Mouse (Mus musculus): ENCODE data around the gene Hnmt.
"Not testable (repeated sequence)": the region's sequence is repeated elsewhere in the genome, so short reads cannot be mapped to it uniquely, and the experiment has no call there.

Gene Hnmt

DNA sequence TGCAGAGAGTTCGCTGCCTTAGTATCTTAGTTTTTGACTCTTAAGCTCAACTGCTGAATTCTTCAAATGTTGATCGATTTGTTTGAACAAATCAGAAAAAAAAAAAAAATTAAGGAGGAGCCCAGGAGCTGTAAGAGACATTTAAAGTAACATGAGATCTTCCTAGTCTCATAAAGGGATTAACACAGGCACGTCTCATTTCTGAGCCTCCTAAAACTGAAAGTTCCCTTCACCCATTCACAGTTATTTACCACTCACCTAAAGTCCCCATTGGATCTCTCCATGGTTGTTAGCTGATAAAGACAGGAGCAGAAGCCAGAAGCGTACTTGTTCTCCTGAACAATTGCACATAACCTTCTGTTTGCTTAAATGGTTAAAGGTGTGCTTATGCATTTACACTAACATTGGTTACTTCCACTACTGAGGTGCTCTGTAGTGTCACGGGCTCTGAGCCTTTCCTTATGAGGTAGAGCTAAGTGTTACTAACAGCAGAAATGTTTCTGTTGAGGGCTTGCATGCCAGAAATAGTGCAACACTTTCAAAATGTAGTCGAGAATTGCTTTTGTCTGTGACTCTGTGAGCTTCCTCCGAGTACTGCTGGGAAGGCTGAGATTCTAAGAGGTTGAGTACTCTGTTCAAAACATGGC is at the start of gene Hnmt:
Hnmt (minus strand) TSS at position 51 of the 647 bp plus-strand sequence.
- DNase-seq (ENCODE audit: low read depth, low spot score): no peak

DNA sequence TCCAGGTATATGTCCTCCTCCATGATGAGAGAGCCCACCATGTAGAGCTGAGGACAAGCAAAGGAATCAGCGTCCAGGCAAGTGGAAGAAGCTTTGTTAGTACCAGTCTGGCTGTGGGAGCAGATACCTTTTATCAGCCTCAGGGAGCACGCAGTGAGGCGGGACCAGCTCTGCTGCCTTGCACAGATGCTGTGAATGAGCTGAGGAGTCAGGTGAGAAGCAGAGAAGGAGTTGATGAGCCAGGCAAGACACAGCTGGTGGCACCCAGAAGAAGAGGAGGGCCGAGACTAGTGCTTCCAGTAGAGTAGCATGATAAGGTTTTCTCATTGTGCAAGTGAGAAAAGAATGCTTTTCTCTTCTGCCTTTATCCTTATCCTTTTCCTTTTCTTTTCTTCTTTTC is 47.3 kb upstream of the Hnmt start, which contains the start of gene Tbpl2:
Tbpl2 (minus strand) TSS at position 101 of the 400 bp plus-strand sequence.
- DNase-seq (ENCODE audit: low read depth, low spot score): no peak

DNA sequence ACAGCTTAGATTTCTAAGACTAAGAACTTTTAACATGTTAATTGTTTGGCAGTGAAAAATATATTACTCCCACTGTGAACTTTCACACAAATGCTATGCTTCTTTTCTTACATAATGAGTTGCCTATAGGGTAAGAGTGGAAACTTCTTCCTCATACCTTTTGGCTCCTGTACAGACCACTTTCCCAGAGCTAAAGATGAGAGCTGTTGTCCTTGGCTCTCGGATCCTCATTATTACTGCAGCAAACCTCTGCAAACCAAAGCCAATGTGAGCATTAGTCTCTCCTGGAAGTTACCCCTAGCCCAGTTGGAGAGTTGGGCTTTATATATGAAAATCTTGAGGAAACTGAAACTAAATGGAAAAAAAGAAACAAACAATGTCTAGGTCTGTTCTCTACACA is 41.7 kb upstream of the Hnmt start:
- DNase-seq (ENCODE audit: low read depth, low spot score): no peak

DNA sequence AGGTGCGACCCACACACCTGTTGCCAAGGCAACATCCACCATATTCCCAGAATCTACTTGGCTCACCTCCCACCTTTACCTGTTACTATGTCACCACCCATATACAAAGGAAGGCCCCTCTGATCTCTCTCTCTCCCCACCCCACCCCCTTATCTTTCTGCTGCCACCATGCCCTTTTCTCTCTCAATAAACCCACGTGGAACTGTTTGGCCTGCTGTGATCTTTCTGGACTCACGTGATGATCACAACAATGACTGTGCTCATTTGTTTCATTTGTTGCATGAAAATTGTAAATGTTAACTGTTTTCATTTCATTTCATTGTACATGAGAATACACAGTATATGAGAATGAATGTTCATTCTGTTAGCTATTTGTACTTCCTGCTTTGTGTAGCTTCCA is 1.3 kb upstream of the Hnmt start:
- DNase-seq (ENCODE audit: low read depth, low spot score): no peak

DNA sequence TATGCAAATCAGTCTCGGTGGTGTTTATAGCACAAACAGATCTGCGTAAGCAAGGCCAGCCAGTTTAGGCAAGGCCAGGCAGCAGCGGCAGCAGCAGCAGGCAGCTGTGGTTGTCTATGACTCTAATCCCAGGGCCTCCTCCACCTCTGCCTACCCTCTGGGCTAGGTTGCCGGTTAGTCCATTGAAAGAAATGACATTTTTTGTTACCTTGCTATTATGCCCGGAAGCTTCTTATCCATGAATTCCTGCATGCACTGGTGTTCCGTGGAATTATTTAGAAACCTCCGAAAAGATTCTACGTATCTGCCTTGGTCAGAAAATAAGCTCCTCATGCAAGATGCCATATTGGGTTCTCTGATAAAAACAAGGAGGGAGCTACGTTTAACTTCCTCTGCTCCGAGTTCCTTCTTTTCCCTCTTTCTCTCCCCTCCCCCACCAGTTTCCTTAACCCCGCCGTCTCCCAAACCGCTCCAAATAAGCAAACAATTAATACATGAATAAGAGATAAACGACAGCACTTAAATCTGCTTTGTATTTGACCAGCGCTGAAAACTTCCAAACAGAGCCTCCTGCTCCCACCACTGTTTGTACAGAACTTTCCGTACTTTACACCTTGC is 605 bp downstream of the Hnmt start:
- DNase-seq (ENCODE audit: low read depth, low spot score): peak; percentile 1

DNA sequence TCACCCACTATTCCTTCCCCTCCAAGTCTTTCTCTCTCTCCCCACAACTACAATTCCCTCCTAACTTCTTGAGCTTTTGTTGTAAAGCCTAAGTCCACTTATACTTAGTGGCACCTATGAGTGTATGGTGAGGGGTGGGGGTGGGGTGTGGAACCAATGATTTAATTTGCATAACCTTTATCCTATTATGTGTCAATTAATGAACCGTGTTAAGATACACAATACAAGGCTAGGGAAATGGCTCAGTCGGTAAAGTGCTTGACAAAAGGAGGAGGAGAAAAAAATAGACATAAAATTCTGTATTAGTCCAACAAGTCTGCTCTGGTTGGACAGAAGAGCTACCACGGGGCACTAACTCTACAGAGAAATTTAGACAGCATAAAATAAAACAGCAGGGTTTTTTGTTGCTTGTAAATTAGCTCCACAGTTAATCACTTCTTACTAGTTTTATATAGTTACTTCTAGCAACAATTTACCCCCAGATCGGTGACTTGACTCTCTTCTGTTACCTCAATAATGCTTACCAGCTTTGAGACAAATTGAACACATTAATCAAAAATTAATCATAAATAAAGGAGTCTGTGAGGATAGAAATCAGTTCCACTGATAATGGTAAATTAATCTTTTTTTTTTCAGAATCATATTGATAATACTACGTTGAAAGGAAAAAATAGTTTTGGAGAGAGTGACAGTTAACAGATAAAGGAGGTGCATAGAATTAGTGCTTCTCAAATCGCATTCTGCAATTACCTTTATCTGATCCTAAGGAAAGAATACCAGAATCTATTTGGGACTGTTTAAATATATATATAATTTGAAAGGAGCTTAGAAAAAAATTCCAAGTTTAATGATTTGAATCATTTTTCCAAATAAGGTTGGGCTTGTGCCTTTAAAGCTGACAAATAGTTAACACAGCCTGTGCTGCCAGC is 1.4 kb downstream of the Hnmt start:
- DNase-seq (ENCODE audit: low read depth, low spot score): no peak

DNA sequence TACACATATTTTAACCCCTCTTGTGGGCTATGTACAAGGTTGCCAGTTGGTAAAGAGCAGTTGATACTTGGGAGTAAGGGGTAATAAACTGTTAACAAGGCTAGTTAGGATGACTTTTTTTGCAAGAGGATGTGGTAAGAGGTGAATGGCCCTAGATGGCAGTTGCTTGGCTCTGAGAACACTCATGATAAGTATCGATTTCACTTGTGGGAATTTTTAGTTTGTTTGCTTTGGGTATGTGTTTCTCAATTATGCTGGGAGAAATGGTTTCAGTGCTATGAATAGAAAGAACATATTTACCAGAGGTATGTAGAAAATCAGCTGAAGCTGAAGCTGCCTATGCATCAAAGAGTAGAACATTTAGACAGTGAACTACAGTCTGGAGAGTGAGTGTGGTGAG is 6.3 kb downstream of the Hnmt start:
- DNase-seq (ENCODE audit: low read depth, low spot score): no peak

DNA sequence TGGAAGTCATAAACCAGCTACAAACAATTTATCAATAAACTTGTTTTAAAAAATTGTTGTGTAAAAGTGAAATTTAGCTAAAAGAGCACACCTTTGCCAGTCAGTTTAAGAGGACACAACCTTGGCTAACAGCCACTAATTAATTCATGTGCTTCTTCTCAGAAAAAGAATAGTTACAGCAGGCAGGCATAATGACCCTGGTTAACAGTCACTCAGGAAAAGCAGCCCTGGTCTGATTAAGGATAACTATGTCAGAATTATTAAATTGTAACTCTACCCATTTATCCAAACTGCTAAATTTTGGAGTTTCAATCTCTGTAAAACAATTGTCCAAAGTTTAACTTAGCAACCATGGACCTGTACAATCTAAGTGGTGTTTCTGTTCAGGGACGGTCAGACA is 8.7 kb downstream of the Hnmt start:
- DNase-seq (ENCODE audit: low read depth, low spot score): no peak

DNA sequence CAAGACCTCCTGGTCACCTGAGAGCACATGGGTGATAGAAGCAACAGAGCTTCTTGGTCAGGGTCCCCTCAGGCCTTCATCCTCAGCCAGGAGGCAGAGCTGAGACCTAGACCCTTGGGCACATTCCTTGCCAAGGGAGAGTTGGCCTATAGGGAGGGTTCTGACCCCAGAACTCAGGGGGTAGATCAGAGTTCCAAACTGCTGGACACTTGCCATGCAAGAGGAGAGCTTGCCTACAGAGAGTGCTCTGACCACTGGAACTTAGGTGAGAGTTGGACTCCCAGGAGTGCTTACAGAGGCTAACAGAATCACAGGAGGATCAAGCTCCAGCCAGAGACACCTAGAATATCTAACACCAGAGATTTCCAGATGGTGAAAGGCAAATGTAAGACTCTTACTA is 29.8 kb downstream of the Hnmt start:
- not testable (repeated sequence) for DNase-seq (ENCODE audit: low read depth, low spot score)

DNA sequence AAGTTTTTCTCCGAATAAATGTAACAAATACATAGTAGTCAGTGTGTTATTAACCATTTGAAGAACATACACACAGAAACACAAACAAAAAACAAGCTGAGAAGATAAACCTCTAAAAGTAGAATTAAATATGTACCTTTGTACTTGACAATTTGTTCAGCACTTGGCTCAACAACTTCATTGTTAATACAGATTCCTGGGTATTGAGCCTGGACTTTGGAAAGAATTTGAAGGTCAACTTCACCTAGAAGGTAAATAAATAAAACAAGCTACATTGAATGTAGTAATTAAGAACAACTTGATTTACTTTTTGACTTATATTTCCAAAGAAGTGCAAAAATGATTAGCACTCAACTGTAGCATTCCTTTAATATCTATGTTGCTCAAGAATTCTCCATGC is 30.2 kb downstream of the Hnmt start:
- no peak for DNase-seq (ENCODE audit: low read depth, low spot score)

DNA sequence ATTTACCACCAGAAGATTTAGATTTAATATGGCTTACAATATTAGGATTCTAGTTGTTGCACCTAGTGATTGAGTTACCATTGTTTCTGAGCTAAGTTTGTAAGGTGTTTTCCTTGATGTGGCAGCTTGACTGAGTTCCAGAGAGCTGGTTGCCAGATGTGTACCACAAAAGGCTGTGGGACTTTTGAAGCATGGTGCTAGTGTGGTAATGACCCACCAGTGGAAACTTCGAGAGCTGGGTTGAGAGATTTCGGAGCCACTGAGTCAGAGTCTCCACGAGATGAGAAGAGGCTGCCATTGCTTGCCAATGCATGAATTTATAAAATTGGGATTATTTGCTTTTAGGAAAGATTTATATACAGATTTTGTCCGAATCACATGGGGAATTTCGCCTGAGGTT is 34.2 kb downstream of the Hnmt start:
- DNase-seq (ENCODE audit: low read depth, low spot score): no peak

DNA sequence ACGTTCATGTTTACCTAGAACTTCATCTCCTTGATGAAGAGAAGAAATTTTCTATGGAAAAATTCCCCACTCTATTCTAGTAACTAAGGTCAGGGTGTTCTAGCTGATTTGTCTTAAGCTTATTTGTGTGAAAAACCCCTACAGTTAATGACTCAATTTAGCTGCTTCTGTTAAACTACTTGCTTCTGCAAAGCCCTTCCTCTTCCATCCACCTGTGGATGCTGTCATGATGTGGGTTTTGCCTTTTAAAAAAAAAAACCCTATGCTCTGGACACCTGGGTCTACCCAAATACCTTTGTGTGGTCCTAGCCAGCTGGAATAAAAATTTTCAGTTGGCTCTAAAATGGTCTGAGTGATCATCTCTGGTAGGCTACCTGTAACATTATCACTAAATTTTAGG is 49.9 kb downstream of the Hnmt start:
- DNase-seq (ENCODE audit: low read depth, low spot score): no peak

DNA sequence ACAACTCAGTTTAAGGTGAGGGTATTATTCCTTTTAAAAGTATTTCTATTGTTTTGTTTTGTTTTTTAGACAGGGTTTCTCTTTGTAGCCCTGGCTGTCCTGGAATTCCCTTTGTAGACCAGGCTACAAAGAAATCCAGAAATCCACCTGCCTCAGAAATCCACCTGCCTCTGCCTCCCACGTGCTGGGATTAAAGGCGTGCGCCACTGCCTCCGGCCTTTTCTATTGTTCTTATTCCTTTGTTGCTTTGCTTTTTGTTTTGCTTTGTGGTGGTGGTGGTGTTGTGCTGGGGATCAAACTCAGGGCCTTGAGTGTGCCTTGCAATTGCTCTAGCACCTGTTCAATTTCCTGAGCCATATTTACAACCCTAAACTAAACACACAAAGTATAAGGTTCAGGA is 50.4 kb downstream of the Hnmt start:
- no peak for DNase-seq (ENCODE audit: low read depth, low spot score)

DNA sequence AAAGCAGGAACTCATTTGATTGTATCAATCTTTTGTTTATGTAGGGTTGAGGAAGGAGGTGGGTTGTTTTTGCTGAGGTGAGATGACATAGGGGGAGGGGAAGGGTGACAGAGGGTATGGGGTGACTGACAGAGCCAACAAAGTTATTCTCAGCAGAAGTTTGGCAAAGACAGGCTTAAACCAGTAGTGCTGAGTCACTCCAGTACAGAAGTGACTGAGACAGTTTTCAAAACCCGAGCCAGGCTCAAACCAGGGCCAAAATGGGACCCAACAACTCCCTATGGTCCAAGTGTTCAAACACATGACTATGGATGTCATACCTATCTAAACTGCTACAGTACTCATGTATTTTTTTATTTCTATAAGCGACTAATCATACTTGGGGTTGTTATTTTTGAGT is 52.4 kb downstream of the Hnmt start:
- no peak for DNase-seq (ENCODE audit: low read depth, low spot score)

DNA sequence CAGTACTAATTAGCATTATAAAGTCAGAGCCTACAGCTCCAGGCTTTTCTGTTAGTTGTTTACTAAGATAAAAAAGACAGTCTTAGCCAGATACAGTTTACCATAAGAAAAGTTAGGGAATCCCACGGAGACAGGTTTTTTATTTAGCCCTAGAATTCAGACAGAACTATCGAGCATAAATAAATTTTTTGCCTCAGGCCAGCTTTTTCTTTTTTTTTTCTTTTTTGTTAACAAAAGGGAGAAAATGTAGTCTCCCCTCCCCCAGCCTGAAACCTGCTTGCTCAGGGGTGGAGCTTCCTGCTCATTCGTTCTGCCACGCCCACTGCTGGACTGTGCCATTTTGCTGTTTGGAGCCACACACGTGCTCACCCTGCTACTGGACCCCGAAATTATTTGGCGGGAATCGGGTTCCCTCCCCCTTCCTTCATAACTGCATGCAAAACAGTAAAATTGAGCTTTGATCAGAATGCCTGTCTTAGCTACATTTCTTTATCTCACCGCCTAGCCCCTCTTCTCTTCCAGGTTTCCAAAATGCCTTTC is 59.1 kb downstream of the Hnmt start:
- not testable (repeated sequence) for DNase-seq (ENCODE audit: low read depth, low spot score)

DNA sequence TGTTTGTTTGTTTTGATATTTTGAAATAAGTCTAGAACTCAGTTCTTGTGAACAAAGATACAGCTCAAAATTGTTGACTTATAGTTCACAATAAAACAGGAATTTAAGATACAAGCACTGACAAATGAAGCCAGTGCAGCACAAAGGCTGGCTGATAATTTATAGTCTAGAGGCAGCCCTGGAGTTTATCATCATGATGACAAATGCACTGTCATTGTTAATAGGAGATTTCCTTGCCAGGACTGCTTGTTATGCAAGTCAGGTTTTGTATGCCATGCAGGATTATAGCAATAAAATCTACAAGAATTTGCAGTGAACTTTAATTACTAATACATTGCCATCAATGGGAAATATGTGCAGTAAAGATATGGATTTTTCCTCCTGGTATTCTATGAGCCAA is 61.9 kb downstream of the Hnmt start:
- no peak for DNase-seq (ENCODE audit: low read depth, low spot score)

DNA sequence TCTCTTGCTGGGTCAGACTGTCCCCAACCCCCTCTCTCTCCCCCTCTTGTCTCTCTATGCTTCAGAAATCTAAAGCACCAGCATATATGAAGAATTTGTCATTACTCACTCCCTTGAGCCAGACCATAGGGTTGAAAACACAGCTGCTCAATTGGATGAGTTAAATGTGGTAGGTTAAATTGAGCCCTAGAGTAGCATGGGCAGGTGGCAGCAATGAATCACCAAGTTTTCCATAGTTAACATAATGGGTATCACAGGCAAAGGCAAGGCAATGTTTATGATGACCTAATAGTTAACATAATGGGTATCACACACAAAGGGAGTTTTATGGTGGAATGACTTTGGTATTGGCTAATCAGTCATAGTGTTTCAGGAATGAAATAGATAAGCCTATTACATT is 65.9 kb downstream of the Hnmt start:
- no peak for DNase-seq (ENCODE audit: low read depth, low spot score)

DNA sequence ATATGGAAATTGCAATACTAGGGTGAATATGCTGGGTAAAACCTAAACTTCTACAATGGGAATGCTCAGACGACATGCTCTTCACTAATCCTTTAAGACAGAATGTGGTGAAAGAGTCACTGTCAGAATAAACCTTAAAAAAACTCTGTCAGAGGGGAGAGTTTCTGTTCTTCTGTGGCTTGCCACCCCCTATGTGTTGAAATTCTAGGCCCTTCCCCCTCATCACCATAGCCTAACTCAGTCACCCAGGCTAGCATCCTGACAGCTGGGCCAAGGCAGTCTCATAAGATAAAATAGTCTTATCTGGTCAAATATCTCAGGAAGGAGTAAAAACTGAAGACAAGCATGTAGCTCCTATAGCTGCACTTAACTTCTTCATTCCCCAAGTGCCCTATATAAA is 66.3 kb downstream of the Hnmt start:
- DNase-seq (ENCODE audit: low read depth, low spot score): no peak

DNA sequence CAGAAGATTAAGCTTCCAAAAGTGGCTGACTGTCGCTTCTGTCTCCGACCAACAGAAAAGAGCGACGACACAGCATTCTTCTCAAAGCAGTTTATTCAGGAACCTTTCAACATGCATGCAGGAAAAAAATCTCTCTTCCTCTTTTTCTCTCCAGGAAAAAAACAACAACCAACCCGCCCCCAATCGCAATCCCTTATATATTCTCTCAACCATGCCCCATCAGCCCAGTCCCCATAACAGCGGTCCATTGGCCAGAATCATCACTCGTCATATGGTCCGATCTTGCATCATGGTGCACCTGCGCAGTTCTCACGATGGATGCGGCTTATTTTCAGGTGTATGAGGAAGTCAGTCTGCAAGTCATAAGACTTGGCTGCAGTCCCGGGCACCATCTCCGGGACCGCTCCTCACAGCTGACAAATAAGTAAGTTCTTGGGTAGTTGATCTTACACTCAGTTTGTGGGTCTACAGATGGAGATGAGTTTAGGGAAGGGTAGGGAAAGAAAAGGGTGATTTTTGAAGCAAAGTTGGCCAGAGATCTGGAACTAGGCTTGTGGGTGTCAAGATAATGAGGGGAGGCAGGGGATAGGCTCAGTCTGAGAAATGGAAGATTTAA is 88.4 kb downstream of the Hnmt start:
- not testable (repeated sequence) for DNase-seq (ENCODE audit: low read depth, low spot score)

Data from A20 (cell line).